Comparison of ENCODE assay signal across 8 mouse cellular contexts in the genomic region with DNA sequence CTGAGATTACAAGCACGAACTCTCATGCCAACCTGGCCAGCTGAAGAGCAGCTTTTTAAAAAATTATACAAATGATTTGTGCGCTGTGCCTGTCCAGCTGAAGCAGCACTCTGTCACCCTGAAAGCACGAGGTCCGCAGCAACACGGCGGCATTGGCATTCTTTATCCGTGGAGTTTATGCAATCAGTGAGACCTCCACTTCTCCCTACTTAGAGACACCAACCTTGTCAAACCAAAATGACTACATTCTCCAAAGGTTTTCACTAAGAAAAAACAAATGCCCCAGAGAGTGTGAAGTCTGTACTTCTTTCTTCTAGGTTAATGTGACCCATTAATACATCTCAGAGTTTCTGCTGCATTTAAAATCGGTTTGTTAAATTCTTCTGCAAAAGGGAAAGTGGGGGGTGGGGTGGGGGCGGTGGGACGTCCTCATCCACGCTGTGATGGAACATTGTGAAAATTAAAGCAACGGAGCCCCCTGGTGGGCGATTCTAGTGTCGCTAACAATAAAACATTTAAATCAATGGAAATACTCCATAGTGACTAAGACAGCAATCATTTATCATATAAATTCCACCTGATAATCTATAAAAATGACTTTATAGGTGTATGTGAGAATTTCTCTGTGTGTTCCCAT.
A peak's percentile ranks its signal among the peaks of the same experiment; 100 is the strongest.
DNase-seq lines count a peak whose midpoint lies in the region; ATAC-seq lines count a peak whose summit lies in the region.

No protein-coding gene starts in this region.

- peak overlapping the region; percentile 40 for H3K4me2 ChIP-seq in forebrain, embryonic 13.5 days
- peak overlapping the region; percentile 39 for H3K4me2 ChIP-seq in midbrain, embryonic 15.5 days

- 0 out of 2 replicates have a peak overlapping the region, but pooled peaks have one; percentile 10 for H3K4me3 ChIP-seq in forebrain, embryonic 13.5 days
- peak overlapping the region; percentile 8; the same call in 1 of the 2 replicates for H3K4me3 ChIP-seq in midbrain, embryonic 15.5 days

- peak; percentile 7 for DNase-seq in cerebellum, adult 8-10 months
- DNase-seq in cerebellum, adult 9-11 months: no peak
- DNase-seq in adrenal gland, postnatal 25 days: peak; percentile 35
- peak; percentile 20 for DNase-seq in hindlimb bud, embryonic 11.5 days (ENCODE audit: extremely low spot score, low read depth, low spot score)
- DNase-seq in left cerebral cortex, adult 8-10 months (ENCODE audit: low spot score in 2 of 2): peak; percentile 18 to 52
- DNase-seq in thymus, postnatal 10 days (ENCODE audit: low spot score in 2 of 2): no peak

- no peaks in the 10 kb centered on the region for H3K4me1 ChIP-seq in forebrain, embryonic 13.5 days
- 0 out of 2 replicates have a peak, but pooled peaks cover 4% of the 10 kb centered on the region for H3K4me1 ChIP-seq in midbrain, embryonic 15.5 days

- 19% methylated on average over 14 of the region's 14 CpGs for whole genome bisulfite sequencing in forebrain, embryonic 13.5 days
- WGBS in midbrain, embryonic 15.5 days: 17% methylated on average over 14 of the region's 14 CpGs

- H3K27me3 ChIP-seq in forebrain, embryonic 13.5 days: no peaks in the 10 kb centered on the region
- H3K27me3 ChIP-seq in midbrain, embryonic 15.5 days (replicated peaks): no peaks in the 10 kb centered on the region

- no peak overlapping the region for H3K27ac ChIP-seq in forebrain, embryonic 13.5 days
- no peak overlapping the region for H3K27ac ChIP-seq in midbrain, embryonic 15.5 days

- H3K9ac ChIP-seq in forebrain, embryonic 13.5 days: no peak overlapping the region
- no peak overlapping the region for H3K9ac ChIP-seq in midbrain, embryonic 15.5 days

- H3K9me3 ChIP-seq in forebrain, embryonic 13.5 days (replicated peaks): no peaks in the 10 kb centered on the region
- no peaks in the 10 kb centered on the region for H3K9me3 ChIP-seq in midbrain, embryonic 15.5 days

- H3K36me3 ChIP-seq in forebrain, embryonic 13.5 days (ENCODE audit: poor library complexity, severe bottlenecking): no peaks in the 10 kb centered on the region
- no peaks in the 10 kb centered on the region for H3K36me3 ChIP-seq in midbrain, embryonic 15.5 days (replicated peaks)

- peak; percentile 88 for ATAC-seq in forebrain, embryonic 13.5 days
- peak; percentile 79 for ATAC-seq in midbrain, embryonic 15.5 days (replicated peaks)

Comparison
In these comparisons a context has a peak if more than half of its experiments do, and no peak if none do; other contexts are left out.
1. DNase-seq: peak in cerebellum, adult 8-10 months (single experiment), adrenal gland, postnatal 25 days (single experiment), hindlimb bud, embryonic 11.5 days (single experiment) and left cerebral cortex, adult 8-10 months (2 of 2); none in cerebellum, adult 9-11 months (single experiment) and thymus, postnatal 10 days (0 of 2).